Mouse (Mus musculus): ENCODE measurements at regions not wholly inside any gene's neighbourhood (a gene's known extent, or its start where the extent isn't known, plus 50 kb on each side); places are given as distances from the start of the nearest gene placed in this dataset.

GRCm38 (mm10) chr2:93135324-93135723 lies 52.0 kb upstream of the Trp53i11 start:
- DNase-seq (ENCODE audit: low spot score in 2 of 2), result no peak

GRCm38 (mm10) chr2:93133301-93133971 lies 53.9 kb upstream of the Trp53i11 start:
- no peak for DNase-seq (ENCODE audit: low spot score in 2 of 2)

GRCm38 (mm10) chr2:93131825-93132623 lies 55.3 kb upstream of the Trp53i11 start:
- DNase-seq (ENCODE audit: low spot score in 2 of 2), result peak in 1 of 2 experiments; percentile 27

GRCm38 (mm10) chr2:93131236-93131635 lies 56.1 kb upstream of the Trp53i11 start:
- no peak for DNase-seq (ENCODE audit: low spot score in 2 of 2)

- no peak for DNase-seq (ENCODE audit: low spot score in 2 of 2)
Observed at GRCm38 (mm10) chr2:93129176-93129575, 58.2 kb upstream of the Trp53i11 start.

GRCm38 (mm10) chr2:93126595-93127165 lies 60.7 kb upstream of the Trp53i11 start:
- DNase-seq (ENCODE audit: low spot score in 2 of 2), result no peak

GRCm38 (mm10) chr2:93126112-93126511 lies 61.2 kb upstream of the Trp53i11 start:
- no peak for DNase-seq (ENCODE audit: low spot score in 2 of 2)

- no peak for DNase-seq (ENCODE audit: low spot score in 2 of 2)
Observed at GRCm38 (mm10) chr2:93124866-93125467, 62.4 kb upstream of the Trp53i11 start.

- no peak for DNase-seq (ENCODE audit: low spot score in 2 of 2)
Observed at GRCm38 (mm10) chr2:93123829-93124228, 63.5 kb upstream of the Trp53i11 start.

- no peak for DNase-seq (ENCODE audit: low spot score in 2 of 2)
Observed at GRCm38 (mm10) chr2:93120386-93120785, 67.0 kb upstream of the Trp53i11 start.

- no peak for DNase-seq (ENCODE audit: low spot score in 2 of 2)
Observed at GRCm38 (mm10) chr2:93119001-93119400, 68.3 kb upstream of the Trp53i11 start.

- no peak for DNase-seq (ENCODE audit: low spot score in 2 of 2)
Observed at GRCm38 (mm10) chr2:93115303-93115702, 69.3 kb upstream of the Prdm11 start.

- DNase-seq (ENCODE audit: low spot score in 2 of 2), result no peak
Observed at GRCm38 (mm10) chr2:93113929-93114328, 68.0 kb upstream of the Prdm11 start.

GRCm38 (mm10) chr2:93112320-93112719 lies 66.4 kb upstream of the Prdm11 start:
- DNase-seq (ENCODE audit: low spot score in 2 of 2), result no peak

- DNase-seq (ENCODE audit: low spot score in 2 of 2), result no peak
Observed at GRCm38 (mm10) chr2:93110898-93111297, 64.9 kb upstream of the Prdm11 start.

GRCm38 (mm10) chr2:93106581-93106980 lies 60.6 kb upstream of the Prdm11 start:
- no peak for DNase-seq (ENCODE audit: low spot score in 2 of 2)

- no peak for DNase-seq (ENCODE audit: low spot score in 2 of 2)
Observed at GRCm38 (mm10) chr2:93101991-93102390, 56.0 kb upstream of the Prdm11 start.

- no peak for DNase-seq (ENCODE audit: low spot score in 2 of 2)
Observed at GRCm38 (mm10) chr2:93099780-93100179, 53.8 kb upstream of the Prdm11 start.

GRCm38 (mm10) chr2:93097016-93097415 lies 51.0 kb upstream of the Prdm11 start:
- no peak for DNase-seq (ENCODE audit: low spot score in 2 of 2)

GRCm38 (mm10) chr2:93096078-93096729 lies 50.2 kb upstream of the Prdm11 start:
- DNase-seq (ENCODE audit: low spot score in 2 of 2), result no peak

Measured in spleen, postnatal 14 days (tissue).